Mouse (Mus musculus): ENCODE measurements at regions not wholly inside any gene's neighbourhood (a gene's known extent, or its start where the extent isn't known, plus 50 kb on each side); places are given as distances from the start of the nearest gene placed in this dataset.

DNA sequence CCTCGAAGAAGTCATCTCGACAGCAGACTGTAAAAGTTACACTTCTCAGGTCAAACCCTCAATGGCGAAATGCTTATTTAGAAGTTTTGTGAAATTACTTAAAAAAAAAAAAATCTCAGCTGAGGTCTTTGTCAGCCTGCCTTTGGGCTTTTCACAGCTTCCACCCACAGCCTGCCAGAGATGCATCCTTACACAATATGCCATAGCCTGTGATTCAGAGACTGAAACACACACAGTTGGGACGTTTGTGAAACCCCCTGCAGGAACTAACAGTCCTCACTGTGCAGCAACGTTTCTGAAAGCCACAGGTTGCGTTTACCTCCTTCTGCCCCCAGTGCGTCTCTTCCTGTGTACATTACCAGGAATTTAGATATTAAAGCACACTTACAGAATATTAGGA is 131.7 kb downstream of the Twistnb start:
- no peak overlapping the region for H3K27ac ChIP-seq (ENCODE audit: low read depth, low read length)
- WGBS, result 73% methylated on average over 7 of the region's 7 CpGs
- H3K9me3 ChIP-seq (ENCODE audit: low read length), result no peaks in the 10 kb centered on the region
- H3K4me2 ChIP-seq (ENCODE audit: low read depth), result no peak overlapping the region
- H3K4me3 ChIP-seq (ENCODE audit: low read depth, low read length), result no peak overlapping the region
- no peaks in the 10 kb centered on the region for H3K36me3 ChIP-seq (ENCODE audit: insufficient read depth)
- H3K4me1 ChIP-seq (ENCODE audit: insufficient read depth), result no peaks in the 10 kb centered on the region
- H3K9ac ChIP-seq, result no peak overlapping the region
- ATAC-seq (no peak), DNase-seq (no peak)
- H3K27me3 ChIP-seq (ENCODE audit: insufficient read depth, low read length), result no peaks in the 10 kb centered on the region
- TF ChIP-seq CTCF (IDR thresholded peaks at IDR 0.05; ENCODE audit: low read depth), result no peak

DNA sequence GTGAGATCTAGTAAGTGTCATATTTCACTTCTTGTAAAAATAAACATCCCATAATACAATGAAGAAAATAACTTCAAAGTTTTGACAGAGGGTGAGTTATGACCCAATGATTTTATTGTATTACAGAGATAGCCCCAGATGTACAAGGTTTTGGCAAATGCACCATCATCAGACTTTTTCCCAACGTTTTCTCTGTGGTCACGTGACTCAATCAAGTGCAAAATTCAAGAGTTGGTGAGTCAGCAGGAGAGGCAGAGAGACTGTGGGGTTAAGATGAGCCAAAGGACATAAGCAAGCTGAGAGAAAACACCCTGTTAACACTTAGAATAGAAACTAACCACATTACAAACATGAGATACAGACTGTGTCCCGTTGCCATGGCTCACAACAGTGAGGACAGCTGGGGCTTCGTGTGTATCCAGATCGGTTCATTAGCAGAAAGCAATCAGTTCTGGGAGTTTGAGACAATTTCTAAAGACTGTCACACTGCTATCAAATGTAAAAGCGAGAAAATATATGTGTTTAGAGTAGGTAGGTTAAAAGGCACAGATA is 148.5 kb downstream of the Twistnb start:
- Histone ChIP-seq H3K27ac (ENCODE audit: low read depth, low read length) (no peak overlapping the region), H3K4me1 (ENCODE audit: insufficient read depth) (no peaks in the 10 kb centered on the region), H3K9me3 (ENCODE audit: low read length) (no peaks in the 10 kb centered on the region), H3K4me2 (ENCODE audit: low read depth) (no peak overlapping the region), H3K27me3 (ENCODE audit: insufficient read depth, low read length) (no peaks in the 10 kb centered on the region), H3K4me3 (ENCODE audit: low read depth, low read length) (no peak overlapping the region), H3K9ac (no peak overlapping the region), H3K36me3 (ENCODE audit: insufficient read depth) (no peaks in the 10 kb centered on the region)
- peak; percentile 63 for DNase-seq
- ATAC-seq, result peak; percentile 93
- WGBS, result 54% methylated on average over 6 of the region's 6 CpGs
- no peak for TF ChIP-seq CTCF (IDR thresholded peaks at IDR 0.05; ENCODE audit: low read depth)

DNA sequence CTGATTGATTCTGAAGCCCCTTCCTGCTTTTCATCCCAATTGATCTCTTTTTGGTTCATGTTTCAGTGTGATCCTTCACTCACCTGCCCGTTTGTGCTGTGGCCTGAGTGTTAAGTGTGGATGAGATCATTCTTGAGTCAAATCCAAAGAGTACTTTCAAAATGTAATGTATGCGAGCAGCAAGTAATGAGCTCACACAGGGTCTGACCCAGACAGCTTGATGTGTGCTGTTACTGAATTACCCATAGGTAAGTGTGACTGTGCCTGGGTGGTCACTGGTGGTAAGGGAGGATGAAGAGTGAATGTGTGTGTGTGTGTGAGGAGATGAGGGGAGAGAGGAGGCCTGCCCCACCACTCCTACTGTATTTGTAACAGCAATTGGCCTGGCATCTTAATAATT is 151.4 kb downstream of the Twistnb start:
- WGBS, result 22% methylated on average over 2 of the region's 2 CpGs
- no peak overlapping the region for H3K4me2 ChIP-seq (ENCODE audit: low read depth)

DNA sequence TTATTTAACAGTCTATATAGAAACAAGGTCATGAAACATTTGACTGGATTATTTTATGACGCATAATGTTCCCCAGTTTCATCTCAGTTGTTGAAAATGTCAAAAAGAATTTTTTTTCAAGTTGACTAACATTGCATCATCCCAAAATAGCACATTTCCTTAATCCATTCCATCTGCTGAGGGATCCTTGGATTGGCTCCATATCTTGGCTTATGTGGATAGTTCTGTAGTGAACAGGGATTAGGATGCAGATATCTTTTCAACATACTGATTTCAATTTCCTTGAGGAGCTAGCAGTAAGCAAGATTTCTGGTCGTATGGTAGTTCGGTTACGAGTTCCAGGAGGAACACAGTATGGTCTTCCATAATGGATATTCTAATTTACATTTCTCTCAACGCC is 161.6 kb downstream of the Twistnb start:
- Histone ChIP-seq H3K4me1 (ENCODE audit: insufficient read depth) (no peaks in the 10 kb centered on the region), H3K4me2 (ENCODE audit: low read depth) (no peak overlapping the region), H3K27me3 (ENCODE audit: insufficient read depth, low read length) (no peaks in the 10 kb centered on the region), H3K9me3 (ENCODE audit: low read length) (no peaks in the 10 kb centered on the region), H3K9ac (no peak overlapping the region), H3K36me3 (ENCODE audit: insufficient read depth) (no peaks in the 10 kb centered on the region), H3K27ac (ENCODE audit: low read depth, low read length) (no peak overlapping the region), H3K4me3 (ENCODE audit: low read depth, low read length) (no peak overlapping the region)
- no peak for TF ChIP-seq CTCF (IDR thresholded peaks at IDR 0.05; ENCODE audit: low read depth)
- WGBS, result 46% methylated on average over 5 of the region's 5 CpGs
- ATAC-seq (peak; percentile 81), DNase-seq (peak; percentile 58)

More for the DNA sequence above, 151.4 kb downstream of the Twistnb start:
- TF ChIP-seq CTCF (IDR thresholded peaks at IDR 0.05; ENCODE audit: low read depth), result no peak
- H3K9ac ChIP-seq, result no peak overlapping the region
- no peaks in the 10 kb centered on the region for H3K27me3 ChIP-seq (ENCODE audit: insufficient read depth, low read length)
- H3K4me1 ChIP-seq (ENCODE audit: insufficient read depth), result no peaks in the 10 kb centered on the region
- no peak for ATAC-seq
- DNase-seq, result no peak
- no peak overlapping the region for H3K4me3 ChIP-seq (ENCODE audit: low read depth, low read length)
- no peak overlapping the region for H3K27ac ChIP-seq (ENCODE audit: low read depth, low read length)
- H3K36me3 ChIP-seq (ENCODE audit: insufficient read depth), result no peaks in the 10 kb centered on the region
- H3K9me3 ChIP-seq (ENCODE audit: low read length), result no peaks in the 10 kb centered on the region

DNA sequence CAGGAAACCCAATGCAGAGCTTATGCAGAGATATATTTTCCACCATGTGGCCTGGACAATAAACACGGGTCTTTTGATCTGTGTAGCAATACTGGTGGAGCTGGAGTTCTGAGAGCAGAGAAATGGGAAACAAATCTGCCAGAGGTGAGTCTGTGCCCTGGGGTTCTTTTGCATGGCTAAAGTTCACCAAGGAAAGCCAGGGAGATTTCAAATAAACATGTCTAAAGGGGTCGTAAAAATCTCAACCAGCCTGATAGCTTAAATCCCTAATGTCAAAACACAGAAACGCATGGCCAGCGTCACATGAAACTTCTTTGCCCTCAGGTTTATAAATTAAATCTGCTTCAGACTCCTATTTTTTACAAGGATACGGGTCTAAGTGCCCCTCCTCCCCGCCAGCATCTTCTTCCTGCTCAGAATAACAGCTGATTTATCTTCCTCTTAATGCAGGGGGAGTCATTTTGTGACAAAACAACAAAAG is 163.0 kb downstream of the Twistnb start:
- peak; percentile 35; the same call in 1 of the 2 replicates for ATAC-seq

DNA sequence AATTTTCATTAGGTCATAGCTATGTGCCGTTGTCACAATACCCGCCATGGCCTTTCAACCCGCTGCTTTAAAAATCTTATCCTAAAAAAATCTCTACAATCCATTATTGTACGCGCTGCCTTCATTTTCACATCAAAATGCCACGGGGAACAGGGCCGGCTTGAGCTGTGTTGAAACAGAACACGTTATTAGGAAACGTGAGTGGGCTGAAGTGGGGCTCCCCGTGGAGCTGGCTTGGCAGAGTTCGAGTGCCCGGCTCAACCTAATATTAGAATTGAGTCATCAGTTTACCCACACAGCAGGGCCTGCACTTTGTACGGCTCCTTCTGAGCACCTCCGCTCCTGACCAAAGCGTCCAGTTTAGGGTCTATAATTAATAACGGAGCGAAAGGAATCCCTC is 163.5 kb downstream of the Twistnb start:
- H3K27ac ChIP-seq (ENCODE audit: low read depth, low read length), result no peak overlapping the region
- 48% methylated on average over 17 of the region's 17 CpGs for WGBS
- ATAC-seq, result peak; percentile 32; the same call in 1 of the 2 replicates

More for the DNA sequence above, 163.0 kb downstream of the Twistnb start:
- H3K9me3 ChIP-seq (ENCODE audit: low read length), result no peaks in the 10 kb centered on the region
- 39% methylated on average over 6 of the region's 6 CpGs for WGBS
- H3K9ac ChIP-seq, result 0 out of 2 replicates have a peak overlapping the region, but pooled peaks have one; percentile 28
- H3K4me2 ChIP-seq (ENCODE audit: low read depth), result peak overlapping the region; percentile 27
- H3K4me3 ChIP-seq (ENCODE audit: low read depth, low read length), result peak overlapping the region; percentile 22
- H3K27ac ChIP-seq (ENCODE audit: low read depth, low read length), result no peak overlapping the region
- peak; percentile 11 for DNase-seq
- H3K36me3 ChIP-seq (ENCODE audit: insufficient read depth), result no peaks in the 10 kb centered on the region
- no peak for TF ChIP-seq CTCF (IDR thresholded peaks at IDR 0.05; ENCODE audit: low read depth)
- H3K4me1 ChIP-seq (ENCODE audit: insufficient read depth), result no peaks in the 10 kb centered on the region
- H3K27me3 ChIP-seq (ENCODE audit: insufficient read depth, low read length), result no peaks in the 10 kb centered on the region

DNA sequence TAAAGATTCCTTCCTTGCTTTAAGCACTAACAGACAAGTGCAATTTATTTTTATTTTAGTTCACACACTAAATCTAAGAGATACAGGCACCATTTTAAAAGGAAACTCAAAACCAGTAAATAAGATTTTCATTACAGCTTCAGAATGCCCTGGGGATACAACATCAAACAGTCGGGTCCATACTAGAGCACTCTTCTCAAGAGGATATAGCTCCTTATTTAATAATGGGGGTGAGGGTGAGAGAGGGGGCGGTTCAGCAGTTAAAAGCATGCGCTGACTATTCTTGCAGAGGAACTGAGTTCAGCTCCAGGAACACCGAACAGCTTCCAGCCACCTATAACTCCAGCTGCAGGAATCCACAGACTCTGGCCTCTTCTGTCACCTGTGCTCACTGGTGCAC is 164.2 kb downstream of the Twistnb start:
- DNase-seq (no peak), ATAC-seq (no peak)
- no peaks in the 10 kb centered on the region for H3K9me3 ChIP-seq (ENCODE audit: low read length)
- no peak overlapping the region for H3K9ac ChIP-seq
- no peak for TF ChIP-seq CTCF (IDR thresholded peaks at IDR 0.05; ENCODE audit: low read depth)
- no peaks in the 10 kb centered on the region for H3K27me3 ChIP-seq (ENCODE audit: insufficient read depth, low read length)
- 80% methylated on average over 4 of the region's 4 CpGs for WGBS
- no peak overlapping the region for H3K4me3 ChIP-seq (ENCODE audit: low read depth, low read length)
- H3K36me3 ChIP-seq (ENCODE audit: insufficient read depth), result no peaks in the 10 kb centered on the region
- no peak overlapping the region for H3K4me2 ChIP-seq (ENCODE audit: low read depth)
- no peaks in the 10 kb centered on the region for H3K4me1 ChIP-seq (ENCODE audit: insufficient read depth)
- no peak overlapping the region for H3K27ac ChIP-seq (ENCODE audit: low read depth, low read length)

More for the DNA sequence above, 163.5 kb downstream of the Twistnb start:
- H3K36me3 ChIP-seq (ENCODE audit: insufficient read depth), result no peaks in the 10 kb centered on the region
- no peaks in the 10 kb centered on the region for H3K4me1 ChIP-seq (ENCODE audit: insufficient read depth)
- 0 out of 2 replicates have a peak overlapping the region, but pooled peaks have one; percentile 28 for H3K9ac ChIP-seq
- no peaks in the 10 kb centered on the region for H3K27me3 ChIP-seq (ENCODE audit: insufficient read depth, low read length)
- no peaks in the 10 kb centered on the region for H3K9me3 ChIP-seq (ENCODE audit: low read length)
- H3K4me2 ChIP-seq (ENCODE audit: low read depth), result peak overlapping the region; percentile 27
- DNase-seq, result peak; percentile 10
- no peak for TF ChIP-seq CTCF (IDR thresholded peaks at IDR 0.05; ENCODE audit: low read depth)
- H3K4me3 ChIP-seq (ENCODE audit: low read depth, low read length), result peak overlapping the region; percentile 22

Data from forebrain, postnatal 0 days (tissue).